Mouse (Mus musculus): ENCODE measurements around the gene Rfx2. TPM values are rescaled to one million over a fixed set of nuclear protein-coding genes. Genes with fewer than 3 reads are reported as not detected.

Gene Rfx2
- polyA plus RNA-seq (2014; fragmentation: Illumina TruSeq; extraction: RNeasy Lipid Tissue Mini Kit (QIAGEN cat#74804); ENCODE audit: low read depth, low replicate concordance): 13.6 TPM

DNA sequence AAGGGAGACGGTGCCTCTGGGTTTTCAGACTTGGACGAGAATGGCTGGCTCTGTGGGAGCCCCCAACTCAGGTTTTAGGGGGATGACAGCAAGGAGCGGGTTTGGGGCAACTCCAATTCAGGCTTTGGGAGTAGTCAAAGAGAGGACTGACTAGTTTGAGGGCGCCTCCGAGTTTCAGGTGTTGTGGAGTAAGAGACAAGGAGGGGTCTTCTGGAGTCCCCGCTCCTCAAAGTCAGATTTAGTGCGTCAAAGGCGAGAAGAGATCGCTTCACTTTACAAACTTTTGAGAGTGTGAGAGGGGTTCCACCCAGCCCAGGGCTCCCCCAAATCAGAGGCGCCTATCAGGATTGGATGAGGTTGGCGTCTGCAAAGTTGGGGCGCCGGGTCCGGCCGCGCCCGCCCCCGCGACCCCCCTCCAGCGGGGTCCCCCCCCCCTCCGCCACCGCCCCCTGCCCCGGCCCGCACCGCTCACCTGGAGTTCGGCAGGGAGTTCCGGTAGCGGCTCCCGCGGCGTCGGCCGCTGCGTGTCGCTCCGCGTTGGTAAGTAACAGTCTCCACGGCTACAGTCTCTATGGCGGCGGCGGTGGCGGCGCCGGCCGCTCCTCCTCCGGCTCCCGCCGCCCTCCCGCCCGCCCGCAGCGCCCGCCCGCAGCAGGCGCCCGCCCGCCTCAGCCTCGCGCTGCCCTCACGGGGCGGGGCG lies at the start of gene Rfx2:
Gene Rfx2 (minus strand): TSS at position 603 of the 700 bp plus-strand sequence.

DNA sequence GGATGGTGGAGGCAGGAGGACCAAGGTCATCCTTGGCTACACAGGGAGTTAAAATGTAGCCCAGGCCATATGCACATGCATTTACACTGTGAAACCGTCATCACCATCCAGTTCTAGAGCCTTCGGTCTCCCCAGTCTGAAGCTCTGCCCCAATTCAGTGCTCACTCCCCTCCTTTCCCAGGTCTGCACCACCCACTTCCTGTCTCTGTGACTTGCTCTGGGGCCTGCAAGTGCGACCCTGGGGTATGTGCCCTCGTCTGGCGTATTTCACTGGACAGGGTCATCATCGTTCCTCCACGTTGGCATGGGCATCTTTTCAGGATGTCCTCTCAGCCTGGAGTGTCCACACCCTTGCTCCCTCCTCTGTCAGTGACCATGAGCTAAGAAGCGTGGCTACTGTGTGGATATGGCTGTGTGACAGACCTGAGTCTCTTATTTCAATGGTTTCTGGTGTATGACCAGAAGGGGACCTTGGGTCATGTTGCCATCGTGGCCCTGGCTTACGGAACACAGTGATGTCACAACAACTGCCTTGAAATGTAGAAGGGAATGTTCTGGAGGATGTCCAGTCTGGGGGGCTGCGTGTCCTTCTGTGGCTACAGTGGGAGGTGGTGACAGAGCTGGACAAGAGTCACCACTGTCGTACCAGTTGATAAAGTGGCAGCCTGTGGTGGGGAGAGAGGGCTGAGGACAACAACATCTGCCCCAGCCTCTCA lies 44.3 kb upstream of the Rfx2 start, which contains the start of gene 1700061G19Rik:
Gene 1700061G19Rik (plus strand): TSS at position 542 of the 716 bp plus-strand sequence.

DNA sequence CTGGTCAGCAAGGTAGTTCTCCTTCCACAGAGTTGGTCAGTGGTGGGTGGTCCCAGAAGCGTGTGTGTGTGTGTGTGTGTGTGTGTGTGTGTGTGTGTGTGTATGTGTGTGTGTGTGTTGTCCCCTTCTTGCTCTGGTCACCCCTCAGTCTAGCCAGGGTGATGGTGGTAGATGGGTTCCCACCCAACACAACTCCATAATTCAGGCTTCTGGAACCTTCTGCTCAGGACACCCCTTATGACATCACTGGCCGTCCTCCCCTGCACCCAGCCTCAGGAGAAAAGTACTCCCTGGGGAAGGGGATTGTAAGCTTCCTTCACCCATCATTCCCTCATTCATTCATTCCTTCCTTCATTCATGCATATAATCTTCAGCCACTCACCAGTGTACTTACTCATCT lies 43.4 kb upstream of the Rfx2 start, which contains the start of gene Acsbg2:
Gene Acsbg2 (minus strand): TSS at position 211 of the 400 bp plus-strand sequence.

DNA sequence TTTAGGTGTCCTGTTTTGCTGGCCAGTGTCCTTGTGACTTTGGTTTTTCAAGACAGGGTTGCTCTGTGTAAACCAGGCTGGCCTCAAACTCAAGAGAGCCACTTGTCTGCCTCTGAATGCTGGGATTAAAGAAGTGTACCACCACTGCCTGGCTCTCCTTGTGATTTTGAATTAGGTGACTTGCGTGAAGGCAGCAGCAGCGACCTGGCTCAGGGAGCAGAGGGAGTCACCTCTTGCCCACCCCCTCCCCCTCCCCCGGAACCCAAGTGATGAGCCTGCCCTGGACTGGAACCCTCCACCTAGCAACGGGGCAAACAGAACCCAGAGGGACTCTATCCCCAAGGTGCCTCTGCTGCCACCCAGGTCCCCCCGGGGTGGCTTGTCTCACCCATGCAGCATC lies 60.9 kb downstream of the Rfx2 start, which contains the start of gene Prr22:
Gene Prr22 (plus strand): TSS at position 301 of the 400 bp plus-strand sequence.

DNA sequence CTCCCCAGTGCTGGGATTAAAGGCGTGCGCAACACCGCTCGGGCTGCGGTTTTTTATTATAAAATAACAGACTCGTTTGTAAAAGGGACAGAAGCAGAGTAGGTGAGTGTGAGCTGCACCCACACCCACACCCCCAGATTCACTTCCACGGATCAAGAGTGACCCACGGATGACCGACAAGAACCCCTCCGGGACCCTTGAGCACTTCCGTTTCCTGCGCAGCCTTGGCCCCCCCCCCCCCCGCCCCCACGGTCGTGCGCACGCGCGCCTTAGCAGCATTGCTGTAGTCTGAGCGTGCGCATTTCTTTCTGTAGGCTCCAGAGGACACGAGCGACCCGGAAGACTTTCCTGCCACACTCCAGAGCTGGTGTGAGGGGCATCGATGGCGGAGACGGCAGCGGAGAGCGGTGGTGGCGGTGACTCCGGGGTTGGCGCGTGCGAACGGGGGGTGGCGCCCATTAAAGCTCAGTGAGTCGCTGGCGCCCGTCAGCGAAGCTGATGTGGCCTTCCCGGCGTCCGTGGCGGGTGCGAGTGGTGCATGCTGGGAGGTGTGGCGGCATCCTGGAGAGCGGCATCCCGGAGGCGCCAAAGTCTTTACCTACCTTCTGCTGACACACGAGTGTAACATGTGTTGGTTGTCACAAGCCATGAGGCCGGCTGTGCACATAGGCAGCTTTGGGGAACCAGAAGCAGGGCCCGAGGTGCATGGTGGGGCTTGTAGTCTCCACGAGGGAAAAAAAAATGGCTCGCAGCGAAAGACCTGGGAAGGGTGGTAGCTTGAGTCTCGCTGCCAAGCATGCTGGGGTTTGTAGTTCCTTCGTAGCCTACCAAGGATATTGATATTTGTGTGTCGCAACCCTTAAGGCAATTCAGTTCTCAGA lies 66.1 kb downstream of the Rfx2 start, which contains the start of gene Dus3l:
Gene Dus3l (plus strand): TSS at position 284 of the 881 bp plus-strand sequence.

DNA sequence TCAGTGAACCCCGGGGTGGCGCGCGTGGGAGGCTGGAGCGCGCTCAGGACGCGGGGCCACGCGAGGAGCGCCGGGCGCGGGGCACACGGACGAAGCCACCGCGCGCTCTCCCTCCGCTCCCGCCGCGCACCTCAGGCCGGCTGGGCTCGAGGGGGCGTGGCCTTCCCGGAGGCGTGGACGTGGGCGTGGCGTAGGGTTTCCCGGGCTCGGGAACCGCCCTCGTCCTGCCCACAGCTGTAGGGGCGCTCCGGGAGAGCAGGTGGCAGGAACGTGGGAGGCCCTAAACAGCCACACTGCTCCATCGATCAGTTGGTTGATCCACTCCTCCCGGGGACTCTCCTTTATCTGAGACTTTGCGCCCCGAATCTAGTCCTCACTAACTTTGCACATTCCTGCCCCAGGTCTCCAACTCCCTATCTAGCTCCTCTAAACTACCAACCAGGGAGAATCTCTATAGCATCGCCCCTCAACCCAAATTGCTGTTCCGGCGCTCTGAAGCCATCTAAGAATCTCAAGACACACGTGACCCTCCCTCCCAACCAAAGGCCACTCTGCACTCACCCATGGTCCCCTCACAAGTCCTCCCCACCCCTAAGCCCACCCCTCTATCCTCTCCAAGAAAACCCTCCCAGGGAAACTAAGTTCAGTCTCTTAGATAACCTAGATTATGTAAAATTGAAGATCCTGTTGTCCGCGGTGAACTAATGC lies 73.2 kb downstream of the Rfx2 start, which contains the start of gene Nrtn:
Gene Nrtn (minus strand): TSS at position 115 of the 708 bp plus-strand sequence.

Other genes with a start within 250 kb of the Rfx2 start
- 33.5 TPM for gene Safb2, start 246.4 kb downstream of the Rfx2 start, polyA plus RNA-seq (2014; fragmentation: Illumina TruSeq; extraction: RNeasy Lipid Tissue Mini Kit (QIAGEN cat#74804); ENCODE audit: low read depth, low replicate concordance)
- gene Safb, start 246.2 kb downstream of the Rfx2 start, polyA plus RNA-seq (2014; fragmentation: Illumina TruSeq; extraction: RNeasy Lipid Tissue Mini Kit (QIAGEN cat#74804); ENCODE audit: low read depth, low replicate concordance): 12.3 TPM
- 31.0 TPM for gene 2410015M20Rik, start 221.2 kb downstream of the Rfx2 start, polyA plus RNA-seq (2014; fragmentation: Illumina TruSeq; extraction: RNeasy Lipid Tissue Mini Kit (QIAGEN cat#74804); ENCODE audit: low read depth, low replicate concordance)
- gene Rpl36, start 217.6 kb downstream of the Rfx2 start, polyA plus RNA-seq (2014; fragmentation: Illumina TruSeq; extraction: RNeasy Lipid Tissue Mini Kit (QIAGEN cat#74804); ENCODE audit: low read depth, low replicate concordance): not detected
- gene Lonp1, start 204.1 kb downstream of the Rfx2 start, polyA plus RNA-seq (2014; fragmentation: Illumina TruSeq; extraction: RNeasy Lipid Tissue Mini Kit (QIAGEN cat#74804); ENCODE audit: low read depth, low replicate concordance): 1.8 TPM
- 111 TPM for gene Catsperd, start 202.9 kb downstream of the Rfx2 start, polyA plus RNA-seq (2014; fragmentation: Illumina TruSeq; extraction: RNeasy Lipid Tissue Mini Kit (QIAGEN cat#74804); ENCODE audit: low read depth, low replicate concordance)
- gene Ranbp3, start 157.7 kb downstream of the Rfx2 start, polyA plus RNA-seq (2014; fragmentation: Illumina TruSeq; extraction: RNeasy Lipid Tissue Mini Kit (QIAGEN cat#74804); ENCODE audit: low read depth, low replicate concordance): 4.0 TPM
- gene Ndufa11, start 113.2 kb downstream of the Rfx2 start, polyA plus RNA-seq (2014; fragmentation: Illumina TruSeq; extraction: RNeasy Lipid Tissue Mini Kit (QIAGEN cat#74804); ENCODE audit: low read depth, low replicate concordance): not detected
- 3.3 TPM for gene Vmac, start 113.0 kb downstream of the Rfx2 start, polyA plus RNA-seq (2014; fragmentation: Illumina TruSeq; extraction: RNeasy Lipid Tissue Mini Kit (QIAGEN cat#74804); ENCODE audit: low read depth, low replicate concordance)
- not detected for gene Nrtn, start 73.5 kb downstream of the Rfx2 start, polyA plus RNA-seq (2014; fragmentation: Illumina TruSeq; extraction: RNeasy Lipid Tissue Mini Kit (QIAGEN cat#74804); ENCODE audit: low read depth, low replicate concordance)
- gene Dus3l, start 66.3 kb downstream of the Rfx2 start, polyA plus RNA-seq (2014; fragmentation: Illumina TruSeq; extraction: RNeasy Lipid Tissue Mini Kit (QIAGEN cat#74804); ENCODE audit: low read depth, low replicate concordance): 1.3 TPM
- not detected for gene Prr22, start 60.8 kb downstream of the Rfx2 start, polyA plus RNA-seq (2014; fragmentation: Illumina TruSeq; extraction: RNeasy Lipid Tissue Mini Kit (QIAGEN cat#74804); ENCODE audit: low read depth, low replicate concordance)
- 42.7 TPM for gene Acsbg2, start 43.4 kb upstream of the Rfx2 start, polyA plus RNA-seq (2014; fragmentation: Illumina TruSeq; extraction: RNeasy Lipid Tissue Mini Kit (QIAGEN cat#74804); ENCODE audit: low read depth, low replicate concordance)
- 44.1 TPM for gene 1700061G19Rik, start 44.5 kb upstream of the Rfx2 start, polyA plus RNA-seq (2014; fragmentation: Illumina TruSeq; extraction: RNeasy Lipid Tissue Mini Kit (QIAGEN cat#74804); ENCODE audit: low read depth, low replicate concordance)
- gene Mllt1, start 104.4 kb upstream of the Rfx2 start, polyA plus RNA-seq (2014; fragmentation: Illumina TruSeq; extraction: RNeasy Lipid Tissue Mini Kit (QIAGEN cat#74804); ENCODE audit: low read depth, low replicate concordance): 1.9 TPM
- not detected for gene Acer1, start 151.1 kb upstream of the Rfx2 start, polyA plus RNA-seq (2014; fragmentation: Illumina TruSeq; extraction: RNeasy Lipid Tissue Mini Kit (QIAGEN cat#74804); ENCODE audit: low read depth, low replicate concordance)
- gene Clpp, start 159.3 kb upstream of the Rfx2 start, polyA plus RNA-seq (2014; fragmentation: Illumina TruSeq; extraction: RNeasy Lipid Tissue Mini Kit (QIAGEN cat#74804); ENCODE audit: low read depth, low replicate concordance): 0.98 TPM
- 2.4 TPM for gene Alkbh7, start 166.3 kb upstream of the Rfx2 start, polyA plus RNA-seq (2014; fragmentation: Illumina TruSeq; extraction: RNeasy Lipid Tissue Mini Kit (QIAGEN cat#74804); ENCODE audit: low read depth, low replicate concordance)
- gene Pspn, start 169.0 kb upstream of the Rfx2 start, polyA plus RNA-seq (2014; fragmentation: Illumina TruSeq; extraction: RNeasy Lipid Tissue Mini Kit (QIAGEN cat#74804); ENCODE audit: low read depth, low replicate concordance): not detected
- 22.5 TPM for gene Gtf2f1, start 180.3 kb upstream of the Rfx2 start, polyA plus RNA-seq (2014; fragmentation: Illumina TruSeq; extraction: RNeasy Lipid Tissue Mini Kit (QIAGEN cat#74804); ENCODE audit: low read depth, low replicate concordance)
- gene Gm17949, start 180.5 kb upstream of the Rfx2 start, polyA plus RNA-seq (2014; fragmentation: Illumina TruSeq; extraction: RNeasy Lipid Tissue Mini Kit (QIAGEN cat#74804); ENCODE audit: low read depth, low replicate concordance): 1.6 TPM
- gene Khsrp, start 200.5 kb upstream of the Rfx2 start, polyA plus RNA-seq (2014; fragmentation: Illumina TruSeq; extraction: RNeasy Lipid Tissue Mini Kit (QIAGEN cat#74804); ENCODE audit: low read depth, low replicate concordance): 6.2 TPM
- 3.7 TPM for gene Slc25a41, start 210.6 kb upstream of the Rfx2 start, polyA plus RNA-seq (2014; fragmentation: Illumina TruSeq; extraction: RNeasy Lipid Tissue Mini Kit (QIAGEN cat#74804); ENCODE audit: low read depth, low replicate concordance)
- 0.41 TPM for gene Crb3, start 228.1 kb upstream of the Rfx2 start, polyA plus RNA-seq (2014; fragmentation: Illumina TruSeq; extraction: RNeasy Lipid Tissue Mini Kit (QIAGEN cat#74804); ENCODE audit: low read depth, low replicate concordance)
- gene Slc25a23, start 228.8 kb upstream of the Rfx2 start, polyA plus RNA-seq (2014; fragmentation: Illumina TruSeq; extraction: RNeasy Lipid Tissue Mini Kit (QIAGEN cat#74804); ENCODE audit: low read depth, low replicate concordance): 2.7 TPM
- gene Dennd1c, start 247.5 kb upstream of the Rfx2 start, polyA plus RNA-seq (2014; fragmentation: Illumina TruSeq; extraction: RNeasy Lipid Tissue Mini Kit (QIAGEN cat#74804); ENCODE audit: low read depth, low replicate concordance): not detected